Mouse (Mus musculus): ENCODE results near the gene Cdk1. TPM values are rescaled to one million over a fixed set of nuclear protein-coding genes. Genes with fewer than 3 reads are reported as not detected.

Cdk1 gene
- 1.2 TPM for polyA plus RNA-seq (2014; fragmentation: Illumina TruSeq; extraction: RNeasy Lipid Tissue Mini Kit (QIAGEN cat#74804); ENCODE audit: low read depth, low replicate concordance)

GRCm38 (mm10) chr10:69352212-69353085 lies at the start of gene Cdk1:
Gene Cdk1, minus strand, starts transcription at chr10:69352938.

GRCm38 (mm10) chr10:69398763-69399590 lies 46.2 kb upstream of the Cdk1 start, which contains the start of gene Ank3:
Gene Ank3, plus strand, starts transcription at chr10:69398773.

Other genes with a start within 250 kb of the Cdk1 start
- 89.7 TPM for gene Rhobtb1, start 201.5 kb downstream of the Cdk1 start, polyA plus RNA-seq (2014; fragmentation: Illumina TruSeq; extraction: RNeasy Lipid Tissue Mini Kit (QIAGEN cat#74804); ENCODE audit: low read depth, low replicate concordance)
- gene A930033H14Rik, start 139.8 kb downstream of the Cdk1 start, polyA plus RNA-seq (2014; fragmentation: Illumina TruSeq; extraction: RNeasy Lipid Tissue Mini Kit (QIAGEN cat#74804); ENCODE audit: low read depth, low replicate concordance): 1.1 TPM
- 38.4 TPM for gene Ank3, start 45.8 kb upstream of the Cdk1 start, polyA plus RNA-seq (2014; fragmentation: Illumina TruSeq; extraction: RNeasy Lipid Tissue Mini Kit (QIAGEN cat#74804); ENCODE audit: low read depth, low replicate concordance)